Mouse (Mus musculus): ENCODE results near the gene Prr15l.

DNA sequence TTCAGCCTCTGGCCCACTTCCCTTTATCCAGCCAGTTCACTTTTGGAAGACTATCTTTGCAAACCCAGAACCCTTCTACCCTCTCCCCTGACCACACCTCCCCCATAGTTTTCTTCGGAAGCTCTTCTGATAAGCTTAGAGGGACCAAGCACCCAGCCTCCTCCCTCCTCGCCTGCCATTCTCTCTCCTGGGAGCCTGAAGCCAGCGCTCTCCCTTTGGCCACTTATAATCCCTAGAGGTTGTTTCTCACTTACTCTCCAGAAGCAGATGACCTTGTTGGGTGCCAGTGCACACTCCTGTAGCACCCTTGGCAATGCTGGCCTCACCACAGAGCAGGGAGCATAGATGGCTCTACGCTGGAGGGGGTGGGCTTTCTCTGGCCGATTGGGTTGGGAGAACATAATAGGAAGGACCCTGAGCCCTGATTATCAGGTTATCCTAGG is 41.4 kb downstream of the Prr15l start:
- TF ChIP-seq POLR2A (IDR thresholded peaks at IDR 0.05; ENCODE audit: insufficient read depth, low read depth, low read length) (no peak), CTCF (IDR thresholded peaks at IDR 0.05; ENCODE audit: insufficient read depth, low read depth, low read length) (no peak)

Data from olfactory bulb, adult 2 months (tissue).